Mouse (Mus musculus) ES-E14 (cell line): ENCODE measurements at regions not wholly inside any gene's neighbourhood (a gene's known extent, or its start where the extent isn't known, plus 50 kb on each side); places are given as distances from the start of the nearest gene placed in this dataset.

Experiments used
- DNase-seq: peaks from one replicate; pipeline ENCODE4 v3.0.0-alpha.2; 2013; ENCODE audit warnings: low read depth, low spot score
- H3K27ac ChIP-seq: 2 replicates; pipeline ENCODE4 v1.5.1; 2012; ENCODE audit warnings: low read depth, mild to moderate bottlenecking, low read length, moderate library complexity, mixed read lengths; ENCODE audit not compliant: poor library complexity, insufficient read depth, severe bottlenecking
- H3K36me3 ChIP-seq: 2 replicates; pipeline ENCODE4 v1.6.1; 2012; ENCODE audit warnings: mild to moderate bottlenecking, low read length, moderate library complexity, mixed read lengths; ENCODE audit not compliant: control insufficient read depth, poor library complexity, insufficient read depth, severe bottlenecking
- H3K4me1 ChIP-seq, 2 experiments: fragments of 150-350 bp in 1 of 2; sonication (generic) in 1 of 2; 2 replicates each; pipeline ENCODE4 v1.6.1; 2012; ENCODE audit warnings: low read length in 2 of 2, mild to moderate bottlenecking in 1 of 2, mixed read lengths in 1 of 2; ENCODE audit not compliant: control insufficient read depth in 2 of 2, insufficient read depth in 2 of 2, poor library complexity in 1 of 2
- H3K4me3 ChIP-seq, 2 experiments: fragments of 150-350 bp in 1 of 2; sonication (generic) in 1 of 2; 2 replicates each; pipeline ENCODE4 v1.5.1; 2012; ENCODE audit warnings: low read length in 2 of 2, low read depth in 1 of 2, mild to moderate bottlenecking in 1 of 2, mixed read lengths in 1 of 2; ENCODE audit not compliant: insufficient read depth in 1 of 2, poor library complexity in 1 of 2, severe bottlenecking in 1 of 2
- H3K9ac ChIP-seq: 2 replicates; pipeline ENCODE4 v1.6.1; 2012; ENCODE audit warnings: low read depth, mild to moderate bottlenecking, low read length, mixed read lengths; ENCODE audit not compliant: poor library complexity, insufficient read depth, severe bottlenecking
- H3K9me3 ChIP-seq: fragments of 150-350 bp; sonication (generic); 2 replicates; pipeline ENCODE4 v1.6.1; 2012; ENCODE audit warnings: low read depth, mild to moderate bottlenecking, low read length; ENCODE audit not compliant: control insufficient read depth, insufficient read depth
- CHD2 ChIP-seq: IDR thresholded peaks from 2 replicates; pipeline ENCODE4 v1.6.1; 2014; ENCODE audit warnings: mild to moderate bottlenecking, low read depth, low read length, inconsistent platforms
- HCFC1 ChIP-seq: IDR thresholded peaks from 2 replicates; pipeline ENCODE4 v1.6.1; 2012; ENCODE audit warnings: low read length, inconsistent platforms, borderline replicate concordance; ENCODE audit not compliant: insufficient read depth
- MAFK ChIP-seq: IDR thresholded peaks from 2 replicates; pipeline ENCODE4 v1.6.1; 2014; ENCODE audit warnings: mild to moderate bottlenecking, low read depth, low read length, inconsistent platforms; ENCODE audit not compliant: insufficient read depth
- ZC3H11A ChIP-seq: IDR thresholded peaks from 2 replicates; pipeline ENCODE4 v1.6.1; 2012; ENCODE audit warnings: low read depth, mild to moderate bottlenecking, inconsistent platforms, low read length, borderline replicate concordance
- ZNF384 ChIP-seq: IDR thresholded peaks from 2 replicates; pipeline ENCODE4 v1.6.1; 2012; ENCODE audit warnings: low read depth, low read length, inconsistent platforms
- in situ Hi-C, 2 experiments: fragments of 600-800 bp; cut with MboI; formaldehyde crosslinking; loops; one replicate each; pipeline ENCODE4 v1.15.1; 2025; ENCODE audit warnings: low sequenced_read_pairs in 2 of 2, inconsistent platforms in 1 of 2; ENCODE audit not compliant: unreplicated experiment in 2 of 2

GRCm38 (mm10) chr10:99555021-99555420 lies 204.4 kb downstream of the Csl start:
- in situ Hi-C loops: no loop called here
- Histone ChIP-seq H3K36me3 (no peaks in the 10 kb centered on the region), H3K27ac (no peak overlapping the region), H3K9ac (no peak overlapping the region), H3K4me3 (no peak overlapping the region), H3K9me3 (peaks cover 5% of the 10 kb centered on the region; the same call in 1 of the 2 replicates), H3K4me1 (no peaks in the 10 kb centered on the region)
- TF ChIP-seq HCFC1 (no peak), ZC3H11A (no peak), MAFK (no peak), ZNF384 (no peak), CHD2 (no peak)
- DNase-seq: no peak

DNA sequence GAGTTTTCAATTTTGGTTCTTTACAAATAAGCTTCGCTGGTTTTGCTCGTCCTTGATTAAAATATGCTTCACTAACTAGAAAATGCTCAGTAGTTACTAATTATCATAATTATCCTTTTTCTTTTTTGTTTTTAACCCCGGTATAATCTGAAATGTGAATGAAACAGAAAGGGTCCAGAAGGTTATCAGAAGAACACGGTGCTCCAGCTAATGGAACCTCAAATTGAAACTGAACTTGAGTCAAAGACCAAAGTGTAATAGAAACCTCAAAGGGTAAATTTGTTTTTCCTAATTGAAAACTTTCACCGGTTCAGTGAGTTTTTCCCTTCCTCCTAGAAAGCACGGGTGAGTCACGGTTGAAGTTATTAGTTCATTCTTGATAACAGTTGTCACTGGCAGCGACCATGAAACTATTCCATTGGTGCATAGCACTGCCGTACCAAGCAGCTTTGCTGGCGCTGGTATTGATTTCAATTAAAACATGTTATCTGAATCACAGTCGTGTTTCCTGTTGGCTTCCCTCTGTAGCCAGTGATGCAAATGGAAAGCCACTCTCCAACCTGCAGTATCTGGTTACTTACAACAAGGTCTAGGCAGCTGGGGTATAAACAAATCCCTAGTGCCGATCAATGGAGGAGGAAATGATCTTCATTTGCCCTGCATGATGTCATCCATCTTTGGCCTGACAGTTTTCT lies 203.7 kb downstream of the Csl start:
- H3K9ac ChIP-seq: no peak overlapping the region
- H3K36me3 ChIP-seq: no peaks in the 10 kb centered on the region
- no peak overlapping the region for H3K4me3 ChIP-seq
- no peak for DNase-seq
- no peak overlapping the region for H3K27ac ChIP-seq
- in situ Hi-C loops: no loop called here
- no peaks in the 10 kb centered on the region for H3K4me1 ChIP-seq
- peaks cover 5% of the 10 kb centered on the region; the same call in 1 of the 2 replicates for H3K9me3 ChIP-seq
- TF ChIP-seq MAFK (no peak), CHD2 (no peak), ZC3H11A (no peak), HCFC1 (no peak), ZNF384 (no peak)

DNA sequence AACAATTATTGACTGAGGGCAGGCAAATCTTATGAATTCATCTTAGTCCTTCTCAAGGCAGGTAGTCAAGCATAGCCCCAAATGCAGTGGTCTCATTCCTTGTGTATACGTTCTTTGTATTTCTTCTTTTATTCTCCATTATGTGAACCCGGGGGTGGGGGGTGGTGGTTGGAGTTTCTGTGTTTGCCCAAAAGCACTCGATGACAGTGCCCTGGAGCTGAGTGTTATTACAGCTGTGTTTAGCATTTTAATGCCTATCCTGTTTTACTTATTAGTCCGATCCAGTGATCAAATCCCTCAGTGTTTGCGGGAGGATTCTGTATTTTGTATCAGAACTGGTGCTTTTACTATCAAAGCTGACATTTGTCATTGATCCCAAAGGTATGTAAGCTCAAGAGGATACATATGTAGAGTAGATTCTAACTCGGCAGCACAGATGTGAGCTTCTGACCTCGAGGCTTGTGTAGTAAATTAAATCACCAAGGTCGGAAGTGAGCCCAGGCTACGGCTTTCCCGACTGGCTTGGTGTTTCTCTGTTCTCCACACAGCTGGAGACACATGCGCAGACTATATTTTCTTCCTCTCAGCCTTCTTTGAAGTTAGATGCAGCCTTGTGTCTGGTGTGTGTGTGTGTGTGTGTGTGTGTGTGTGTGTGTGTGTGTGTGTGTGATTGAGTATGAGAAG lies 203.0 kb downstream of the Csl start:
- Histone ChIP-seq H3K9ac (no peak overlapping the region), H3K36me3 (no peaks in the 10 kb centered on the region), H3K4me1 (no peaks in the 10 kb centered on the region), H3K4me3 (no peak overlapping the region), H3K9me3 (peaks cover 5% of the 10 kb centered on the region; the same call in 1 of the 2 replicates), H3K27ac (no peak overlapping the region)
- in situ Hi-C loops: no loop called here
- DNase-seq: no peak
- TF ChIP-seq ZC3H11A: no peak
- no peak for TF ChIP-seq HCFC1
- TF ChIP-seq MAFK: no peak
- no peak for TF ChIP-seq ZNF384
- no peak for TF ChIP-seq CHD2

DNA sequence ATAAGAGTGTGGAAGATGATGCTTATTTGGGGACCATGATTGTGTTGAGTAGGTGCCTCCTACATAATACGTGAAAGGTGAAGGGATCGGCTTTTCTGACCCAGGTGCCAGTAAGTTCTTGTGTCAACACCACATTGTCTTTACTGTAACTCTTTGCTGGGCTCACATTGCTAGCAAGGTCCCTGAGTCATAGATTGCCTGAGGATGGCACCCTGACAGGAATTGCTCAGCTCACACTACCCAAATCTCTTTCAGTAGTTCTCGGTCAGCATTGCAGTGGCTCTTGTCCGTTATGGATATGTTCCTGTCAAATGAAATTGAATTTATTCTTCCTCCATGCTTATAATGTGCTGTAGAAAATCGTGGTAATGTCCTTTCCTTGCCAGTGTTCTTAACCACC lies 200.8 kb downstream of the Csl start:
- Histone ChIP-seq H3K9me3 (no peaks in the 10 kb centered on the region), H3K27ac (no peak overlapping the region), H3K9ac (no peak overlapping the region), H3K4me1 (no peaks in the 10 kb centered on the region), H3K36me3 (no peaks in the 10 kb centered on the region), H3K4me3 (no peak overlapping the region)
- no peak for DNase-seq
- no peak for TF ChIP-seq MAFK
- no peak for TF ChIP-seq CHD2
- no peak for TF ChIP-seq HCFC1
- TF ChIP-seq ZNF384: no peak
- TF ChIP-seq ZC3H11A: no peak
- in situ Hi-C loops: no loop called here
